Mouse (Mus musculus): ENCODE measurements around the gene Klrb1b. TPM values are rescaled to one million over a fixed set of nuclear protein-coding genes. Genes with fewer than 3 reads are reported as not detected.
"Not testable (repeated sequence)": the region's sequence is repeated elsewhere in the genome, so short reads cannot be mapped to it uniquely, and the experiment has no call there.

Klrb1b gene
- polyA plus RNA-seq, 1 experiment = 0.85 TPM

- Histone ChIP-seq H3K27ac (ENCODE audit: control insufficient read depth, insufficient read depth, low read length) (peak overlapping the region; percentile 14; the same call in 1 of the 2 replicates), H3K4me3 (ENCODE audit: control insufficient read depth, insufficient read depth, low read length) (no peak overlapping the region), H3K4me1 (replicated peaks; ENCODE audit: control insufficient read depth, insufficient read depth, low read length) (peaks cover 27% of the 10 kb centered on the region), H3K27me3 (ENCODE audit: control insufficient read depth, insufficient read depth, low read length) (no peaks in the 10 kb centered on the region), H3K36me3 (ENCODE audit: control insufficient read depth, insufficient read depth, low read length) (no peaks in the 10 kb centered on the region)
- no peak for DNase-seq
- 61% methylated on average over 15 of the region's 15 CpGs for WGBS
- TF ChIP-seq CTCF (IDR thresholded peaks at IDR 0.05; ENCODE audit: borderline replicate concordance, control insufficient read depth, extremely low read depth, insufficient read depth, low read length, poor library complexity) (no peak), POLR2A (IDR thresholded peaks at IDR 0.05; ENCODE audit: control insufficient read depth, extremely low read depth, insufficient read depth, low read length, poor library complexity) (no peak)
These were observed 28.0 kb downstream of the Klrb1b start for GRCm38 (mm10) chr6:128797936-128798771.

- no peaks in the 10 kb centered on the region for H3K27me3 ChIP-seq (ENCODE audit: control insufficient read depth, insufficient read depth, low read length)
- WGBS = 82% methylated on average over 12 of the region's 12 CpGs
- no peak overlapping the region for H3K4me3 ChIP-seq (ENCODE audit: control insufficient read depth, insufficient read depth, low read length)
- no peaks in the 10 kb centered on the region for H3K36me3 ChIP-seq (ENCODE audit: control insufficient read depth, insufficient read depth, low read length)
- H3K27ac ChIP-seq (ENCODE audit: control insufficient read depth, insufficient read depth, low read length) = peak overlapping the region; percentile 14; the same call in 1 of the 2 replicates
- H3K4me1 ChIP-seq (replicated peaks; ENCODE audit: control insufficient read depth, insufficient read depth, low read length) = peaks cover 23% of the 10 kb centered on the region
- no peak for DNase-seq
- no peak for TF ChIP-seq POLR2A (IDR thresholded peaks at IDR 0.05; ENCODE audit: control insufficient read depth, extremely low read depth, insufficient read depth, low read length, poor library complexity)
- no peak for TF ChIP-seq CTCF (IDR thresholded peaks at IDR 0.05; ENCODE audit: borderline replicate concordance, control insufficient read depth, extremely low read depth, insufficient read depth, low read length, poor library complexity)
These were observed 28.8 kb downstream of the Klrb1b start for GRCm38 (mm10) chr6:128797185-128797905.

DNA sequence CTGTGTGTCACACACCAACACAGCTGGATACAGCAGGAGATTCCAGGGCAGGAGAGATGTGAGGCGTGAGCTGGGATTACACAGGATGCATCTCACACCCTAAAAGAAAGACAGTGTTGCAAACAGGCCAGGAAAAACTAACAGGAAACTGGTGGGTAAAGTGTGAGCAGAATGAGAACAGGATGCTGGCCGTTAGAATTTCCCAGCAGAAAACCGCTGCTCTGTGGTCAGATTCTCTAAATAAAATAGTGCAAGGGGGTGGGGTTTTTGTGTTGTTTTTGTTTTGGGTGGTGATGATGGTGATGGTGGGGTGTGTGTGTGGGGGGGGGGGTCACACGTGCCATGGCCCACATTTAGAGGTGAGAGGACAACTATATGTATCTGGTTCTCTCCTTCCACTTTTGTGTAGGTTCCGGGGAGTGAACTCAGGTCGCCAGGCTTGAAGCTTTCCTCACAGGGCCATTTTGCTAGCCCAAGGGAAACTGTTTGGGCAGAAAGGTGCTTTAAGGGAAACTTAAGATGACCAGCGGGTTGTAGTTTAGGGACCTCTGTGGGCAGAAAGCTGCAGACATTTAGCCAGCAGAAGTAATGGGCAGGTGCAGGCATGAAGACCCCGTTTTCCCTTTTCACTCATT, 29.7 kb downstream of the Klrb1b start:
- Histone ChIP-seq H3K36me3 (ENCODE audit: control insufficient read depth, insufficient read depth, low read length) (no peaks in the 10 kb centered on the region), H3K4me3 (ENCODE audit: control insufficient read depth, insufficient read depth, low read length) (no peak overlapping the region), H3K4me1 (replicated peaks; ENCODE audit: control insufficient read depth, insufficient read depth, low read length) (peaks cover 23% of the 10 kb centered on the region), H3K27me3 (ENCODE audit: control insufficient read depth, insufficient read depth, low read length) (no peaks in the 10 kb centered on the region), H3K27ac (ENCODE audit: control insufficient read depth, insufficient read depth, low read length) (peak overlapping the region; percentile 97)
- TF ChIP-seq CTCF (IDR thresholded peaks at IDR 0.05; ENCODE audit: borderline replicate concordance, control insufficient read depth, extremely low read depth, insufficient read depth, low read length, poor library complexity) (no peak), POLR2A (IDR thresholded peaks at IDR 0.05; ENCODE audit: control insufficient read depth, extremely low read depth, insufficient read depth, low read length, poor library complexity) (no peak)
- peak; percentile 52 for DNase-seq
- 16% methylated on average over 8 of the region's 8 CpGs for WGBS

GRCm38 (mm10) chr6:128793734-128794133, 32.4 kb downstream of the Klrb1b start:
- WGBS = 67% methylated on average over 6 of the region's 6 CpGs
- Histone ChIP-seq H3K4me1 (replicated peaks; ENCODE audit: control insufficient read depth, insufficient read depth, low read length) (peaks cover 23% of the 10 kb centered on the region), H3K27ac (ENCODE audit: control insufficient read depth, insufficient read depth, low read length) (no peak overlapping the region), H3K4me3 (ENCODE audit: control insufficient read depth, insufficient read depth, low read length) (no peak overlapping the region), H3K36me3 (ENCODE audit: control insufficient read depth, insufficient read depth, low read length) (no peaks in the 10 kb centered on the region), H3K27me3 (ENCODE audit: control insufficient read depth, insufficient read depth, low read length) (no peaks in the 10 kb centered on the region)
- DNase-seq = no peak
- TF ChIP-seq POLR2A (IDR thresholded peaks at IDR 0.05; ENCODE audit: control insufficient read depth, extremely low read depth, insufficient read depth, low read length, poor library complexity) (no peak), CTCF (IDR thresholded peaks at IDR 0.05; ENCODE audit: borderline replicate concordance, control insufficient read depth, extremely low read depth, insufficient read depth, low read length, poor library complexity) (no peak)

GRCm38 (mm10) chr6:128790491-128790994, 35.6 kb downstream of the Klrb1b start:
- WGBS = 97% methylated on average over 4 of the region's 4 CpGs
- H3K4me1 ChIP-seq (replicated peaks; ENCODE audit: control insufficient read depth, insufficient read depth, low read length); DNase-seq; H3K27me3 ChIP-seq (ENCODE audit: control insufficient read depth, insufficient read depth, low read length); H3K4me3 ChIP-seq (ENCODE audit: control insufficient read depth, insufficient read depth, low read length); H3K27ac ChIP-seq (ENCODE audit: control insufficient read depth, insufficient read depth, low read length); H3K36me3 ChIP-seq (ENCODE audit: control insufficient read depth, insufficient read depth, low read length): not testable (repeated sequence)

GRCm38 (mm10) chr6:128789115-128789514, 37.0 kb downstream of the Klrb1b start, which contains the start of gene Klrb1c:
TSS of gene Klrb1c (minus strand) at chr6:128789215.
- no peak within 1 kb of the TSS for H3K27ac ChIP-seq (ENCODE audit: control insufficient read depth, insufficient read depth, low read length)
- H3K4me3 ChIP-seq (ENCODE audit: control insufficient read depth, insufficient read depth, low read length) = no peak within 1 kb of the TSS
- DNase-seq = no peak
- H3K36me3 ChIP-seq (ENCODE audit: control insufficient read depth, insufficient read depth, low read length) = no peaks in the 10 kb centered on the region
- H3K27me3 ChIP-seq (ENCODE audit: control insufficient read depth, insufficient read depth, low read length) = no peaks in the 10 kb centered on the region
- no peak for TF ChIP-seq POLR2A (IDR thresholded peaks at IDR 0.05; ENCODE audit: control insufficient read depth, extremely low read depth, insufficient read depth, low read length, poor library complexity)
- TF ChIP-seq CTCF (IDR thresholded peaks at IDR 0.05; ENCODE audit: borderline replicate concordance, control insufficient read depth, extremely low read depth, insufficient read depth, low read length, poor library complexity) = no peak
- WGBS = 93% methylated on average over 2 of the region's 2 CpGs
- no peaks in the 10 kb centered on the region; the same call in 1 of the 2 replicates for H3K4me1 ChIP-seq (replicated peaks; ENCODE audit: control insufficient read depth, insufficient read depth, low read length)

Data from thymus, adult 2 months (tissue).